8 mouse cellular contexts compared by ENCODE assay signal in genomic region chr11:50114329-50114728, GRCm38 (mm10). TPM values are rescaled to one million over a fixed set of nuclear protein-coding genes. Genes with fewer than 3 reads are reported as not detected.
DNase-seq lines count a peak whose midpoint lies in the region; ATAC-seq and TF ChIP-seq lines count a peak whose summit lies in the region.

No protein-coding gene starts in this region.

- ATAC-seq in embryonic facial prominence, embryonic 15.5 days (ENCODE audit: insufficient number of reproducible peaks, low FRiP score, low TSS enrichment, low read depth): 0 out of 2 replicates have a peak, but pooled peaks have one; percentile 70
- peak; percentile 57; the same call in 1 of the 2 replicates for ATAC-seq in midbrain, embryonic 15.5 days (replicated peaks)

- TF ChIP-seq POLR2A in testis, adult 2 months (IDR thresholded peaks at IDR 0.05; ENCODE audit: control insufficient read depth, low read depth, low read length): no peak

- no peaks in the 10 kb centered on the region for H3K4me1 ChIP-seq in embryonic facial prominence, embryonic 15.5 days
- peaks cover 2% of the 10 kb centered on the region; the same call in 1 of the 2 replicates for H3K4me1 ChIP-seq in midbrain, embryonic 15.5 days
- H3K4me1 ChIP-seq in testis, adult 2 months (ENCODE audit: control insufficient read depth, insufficient read depth, low read length): no peaks in the 10 kb centered on the region

- TF ChIP-seq CTCF in left cerebral cortex, adult 2 months (IDR thresholded peaks at IDR 0.05): peak; percentile 74
- peak; percentile 88 for TF ChIP-seq CTCF in testis, adult 2 months (IDR thresholded peaks at IDR 0.05; ENCODE audit: control insufficient read depth, insufficient read depth, insufficient replicate concordance, low read depth, low read length)

- intact Hi-C loops in left cerebral cortex, adult 2 months (cut with DNase I): no loop called here
- intact Hi-C loops in heart, postnatal 36 days (cut with DNase I): loop anchor here (5.0 kb wide), 1 partner anchor 42 kb away; no protein-coding TSS in a partner anchor
- intact Hi-C loops in left cerebral cortex, postnatal 4 days (cut with DNase I): no loop called here

- no peak overlapping the region for H3K4me2 ChIP-seq in embryonic facial prominence, embryonic 15.5 days (replicated peaks)
- H3K4me2 ChIP-seq in midbrain, embryonic 15.5 days: no peak overlapping the region

- DNase-seq in left cerebral cortex, adult 2 months (ENCODE audit: extremely low spot score in 1 of 2, low spot score in 2 of 2): peak; percentile 42 to 56
- DNase-seq in left cerebral cortex, adult 11 months (ENCODE audit: low spot score): no peak
- peak; percentile 36 to 59 for DNase-seq in adrenal gland, postnatal 4 days (ENCODE audit: low spot score in 2 of 2)
- peak; percentile 76 to 84 for DNase-seq in heart, postnatal 36 days
- DNase-seq in left cerebral cortex, postnatal 4 days: peak; percentile 78

- WGBS in embryonic facial prominence, embryonic 15.5 days: 18% methylated on average over 5 of the region's 5 CpGs
- 14% methylated on average over 5 of the region's 5 CpGs for WGBS in midbrain, embryonic 15.5 days

- no peak overlapping the region for H3K4me3 ChIP-seq in left cerebral cortex, adult 2 months
- H3K4me3 ChIP-seq in embryonic facial prominence, embryonic 15.5 days (replicated peaks): no peak overlapping the region
- no peak overlapping the region for H3K4me3 ChIP-seq in midbrain, embryonic 15.5 days
- no peak overlapping the region for H3K4me3 ChIP-seq in testis, adult 2 months (ENCODE audit: control insufficient read depth, low read depth, low read length)

- 0 out of 2 replicates have a peak, but pooled peaks cover 3% of the 10 kb centered on the region for H3K36me3 ChIP-seq in embryonic facial prominence, embryonic 15.5 days
- H3K36me3 ChIP-seq in midbrain, embryonic 15.5 days (replicated peaks): 0 out of 2 replicates have a peak, but pooled peaks cover 4% of the 10 kb centered on the region
- H3K36me3 ChIP-seq in testis, adult 2 months (ENCODE audit: control insufficient read depth, insufficient read depth, low read length): no peaks in the 10 kb centered on the region

- no peaks in the 10 kb centered on the region for H3K9me3 ChIP-seq in embryonic facial prominence, embryonic 15.5 days (replicated peaks)
- H3K9me3 ChIP-seq in midbrain, embryonic 15.5 days: no peaks in the 10 kb centered on the region

- H3K9ac ChIP-seq in embryonic facial prominence, embryonic 15.5 days: no peak overlapping the region
- no peak overlapping the region for H3K9ac ChIP-seq in midbrain, embryonic 15.5 days

- H3K27ac ChIP-seq in left cerebral cortex, adult 2 months: no peak overlapping the region
- no peak overlapping the region for H3K27ac ChIP-seq in embryonic facial prominence, embryonic 15.5 days (replicated peaks)
- H3K27ac ChIP-seq in midbrain, embryonic 15.5 days: no peak overlapping the region
- H3K27ac ChIP-seq in testis, adult 2 months (ENCODE audit: control insufficient read depth, insufficient read depth, low read depth, low read length): no peak overlapping the region

- H3K27me3 ChIP-seq in embryonic facial prominence, embryonic 15.5 days: no peaks in the 10 kb centered on the region
- no peaks in the 10 kb centered on the region for H3K27me3 ChIP-seq in midbrain, embryonic 15.5 days (replicated peaks)
- no peaks in the 10 kb centered on the region for H3K27me3 ChIP-seq in testis, adult 2 months (ENCODE audit: control insufficient read depth, insufficient read depth, low read length)

RNA-seq across cellular contexts. Expression of gene Tbc1d9b, which starts 16.9 kb away (rescaled TPM):
- 100 to 1,000 TPM; 118 to 124 TPM for total RNA-seq in left cerebral cortex, adult 2 months (2021)
- 100 to 1,000 TPM; 108 to 120 TPM for total RNA-seq in adrenal gland, postnatal 4 days (2021)
- 46.6 TPM in 2 replicates for polyA plus RNA-seq in embryonic facial prominence, embryonic 15.5 days (2015; fragmentation: Nextera tagmentation; extraction: Ambion mirVana)
- 10 to 100 TPM; 43.8 to 49.7 TPM for total RNA-seq in heart, postnatal 36 days (2021)
- total RNA-seq in left cerebral cortex, postnatal 4 days (2021): 10 to 100 TPM; 47.1 to 56.9 TPM
- polyA plus RNA-seq in midbrain, embryonic 15.5 days (2015; fragmentation: Nextera tagmentation; extraction: Ambion mirVana): 42.8 and 43.2 TPM in 2 replicates
- 10.9 and 12.5 TPM in 2 replicates for polyA plus RNA-seq in testis, adult 2 months (2012; rRNA removed)

RNA-seq across cellular contexts. Expression of gene Mrnip, which starts 59.9 kb away (rescaled TPM):
- total RNA-seq in left cerebral cortex, adult 2 months (2021): 10 to 100 TPM; 13.3 to 14.2 TPM
- total RNA-seq in adrenal gland, postnatal 4 days (2021): 10 to 100 TPM; 24.8 to 26.2 TPM
- 19.3 and 19.7 TPM in 2 replicates for polyA plus RNA-seq in embryonic facial prominence, embryonic 15.5 days (2015; fragmentation: Nextera tagmentation; extraction: Ambion mirVana)
- 1 to 10 TPM; 1.8 to 2.4 TPM for total RNA-seq in heart, postnatal 36 days (2021)
- 10 to 100 TPM; 19.1 to 20.3 TPM for total RNA-seq in left cerebral cortex, postnatal 4 days (2021)
- 38.1 and 39.3 TPM in 2 replicates for polyA plus RNA-seq in midbrain, embryonic 15.5 days (2015; fragmentation: Nextera tagmentation; extraction: Ambion mirVana)
- 30.4 and 39.1 TPM in 2 replicates for polyA plus RNA-seq in testis, adult 2 months (2012; rRNA removed)

Comparison
In these comparisons a context has a peak if more than half of its experiments do, and no peak if none do; other contexts are left out.
1. RNA of gene Mrnip, which starts 59.9 kb away (total RNA-seq): 24.8 to 26.2 TPM in adrenal gland, postnatal 4 days, 19.1 to 20.3 TPM in left cerebral cortex, postnatal 4 days and 13.3 to 14.2 TPM in left cerebral cortex, adult 2 months; 1.8 to 2.4 TPM in heart, postnatal 36 days; every median in the first group is over 4 times any median in the second.